Mouse (Mus musculus) G1E (cell line): ENCODE data around the gene Slc5a1.

ENCODE experiments used
- CTCF ChIP-seq: IDR thresholded peaks from 2 replicates; pipeline ENCODE4 v1.5.1; 2012; ENCODE audit warnings: low read depth, low read length, inconsistent platforms, mixed read lengths
- GATA1 ChIP-seq: IDR thresholded peaks from 2 replicates; pipeline ENCODE4 v1.6.1; 2012; ENCODE audit warnings: borderline replicate concordance, low read length, inconsistent platforms, mixed read lengths
- POLR2AphosphoS5 ChIP-seq: IDR thresholded peaks from 2 replicates; pipeline ENCODE4 v1.6.1; 2012; ENCODE audit warnings: low read depth, low read length, inconsistent platforms; ENCODE audit not compliant: insufficient replicate concordance
- TAL1 ChIP-seq: conservative IDR thresholded peaks from 2 replicates; pipeline ENCODE4 v1.6.1; 2012; ENCODE audit warnings: low read depth, low read length, inconsistent platforms, mixed read lengths

GRCm38 (mm10) chr5:33095315-33095714 lies 8.7 kb upstream of the Slc5a1 start:
- TF ChIP-seq CTCF (no peak), TAL1 (no peak), GATA1 (no peak), POLR2AphosphoS5 (no peak)
